Mouse (Mus musculus): Measurements from ENCODE around the gene Gm10256. TPM values are rescaled to one million over a fixed set of nuclear protein-coding genes. Genes with fewer than 3 reads are reported as not detected.
"Not testable (repeated sequence)": the region's sequence is repeated elsewhere in the genome, so short reads cannot be mapped to it uniquely, and the experiment has no call there.

The Gm10256 gene
- total RNA-seq (2017), result not detected in 2 replicates

- not testable (repeated sequence) for ATAC-seq (ENCODE audit: extremely low read depth, insufficient number of reproducible peaks, low FRiP score, poor library complexity, severe bottlenecking)
These were observed at the start of gene Gm10256, which contains the start of gene Rbmy for GRCm38 (mm10) chrY:2830380-2830779. Gm10256 (plus strand) TSS chrY:2830699. Rbmy (plus strand) TSS chrY:2830680.

GRCm38 (mm10) chrY:2796105-2796504 is 34.4 kb upstream of the Gm10256 start, which contains the start of gene Gm4064:
Gm4064 (minus strand) TSS chrY:2796205.
- ATAC-seq (ENCODE audit: extremely low read depth, insufficient number of reproducible peaks, low FRiP score, poor library complexity, severe bottlenecking), result not testable (repeated sequence)

GRCm38 (mm10) chrY:2900689-2901088 is 70.2 kb downstream of the Gm10256 start, which contains the start of gene Gm10352:
Gm10352 (plus strand) TSS chrY:2900989.
- ATAC-seq (ENCODE audit: extremely low read depth, insufficient number of reproducible peaks, low FRiP score, poor library complexity, severe bottlenecking), result not testable (repeated sequence)

Other genes starting within 250 kb of the Gm10256 start
- not detected in 2 replicates for gene H2al2c, start 231.6 kb upstream of the Gm10256 start, total RNA-seq (2017)
- gene Sry, start 167.0 kb upstream of the Gm10256 start, total RNA-seq (2017), result not detected in 2 replicates
- gene H2al2b, start 110.0 kb upstream of the Gm10256 start, total RNA-seq (2017), result not detected in 2 replicates
- gene Gm4064, start 34.5 kb upstream of the Gm10256 start, total RNA-seq (2017), result not detected in 2 replicates
- not detected in 2 replicates for gene Rbmy, start within 50 bp of the Gm10256 start, total RNA-seq (2017)
- gene Gm10352, start 70.3 kb downstream of the Gm10256 start, total RNA-seq (2017), result not detected in 2 replicates
- not detected in 2 replicates for gene Gm29289, start 101.9 kb downstream of the Gm10256 start, total RNA-seq (2017)